Mouse (Mus musculus) E14TG2a.4 (cell line): ENCODE results near the gene 1810013L24Rik.

ENCODE experiments used
- H3K27me3 ChIP-seq: 2 replicates; pipeline ENCODE4 v1.6.1; 2014; ENCODE audit warnings: low read length, control low read depth; ENCODE audit not compliant: insufficient read depth
- H3K36me3 ChIP-seq: 2 replicates; pipeline ENCODE4 v1.6.1; 2014; ENCODE audit warnings: low read length, control low read depth; ENCODE audit not compliant: insufficient read depth
- H3K4me1 ChIP-seq: replicated peaks from 2 replicates; pipeline ENCODE4 v1.6.1; 2014; ENCODE audit warnings: low read depth, low read length, control low read depth
- H3K4me3 ChIP-seq: replicated peaks from 2 replicates; pipeline ENCODE4 v1.5.1; 2014; ENCODE audit warnings: mild to moderate bottlenecking, low read length
- H3K9me3 ChIP-seq: 2 replicates; pipeline ENCODE4 v1.6.1; 2014; ENCODE audit warnings: low read length, control low read depth
- CTCF ChIP-seq: conservative IDR thresholded peaks from 2 replicates; pipeline ENCODE4 v1.5.1; 2014; ENCODE audit warnings: low read length
- NANOG ChIP-seq: IDR thresholded peaks from 2 replicates; pipeline ENCODE4 v1.6.1; 2014; ENCODE audit warnings: borderline replicate concordance, low read length, mixed read lengths
- POU5F1 ChIP-seq: IDR thresholded peaks from 2 replicates; pipeline ENCODE4 v1.6.1; 2014; ENCODE audit warnings: low read length, borderline replicate concordance

1810013L24Rik gene

DNA sequence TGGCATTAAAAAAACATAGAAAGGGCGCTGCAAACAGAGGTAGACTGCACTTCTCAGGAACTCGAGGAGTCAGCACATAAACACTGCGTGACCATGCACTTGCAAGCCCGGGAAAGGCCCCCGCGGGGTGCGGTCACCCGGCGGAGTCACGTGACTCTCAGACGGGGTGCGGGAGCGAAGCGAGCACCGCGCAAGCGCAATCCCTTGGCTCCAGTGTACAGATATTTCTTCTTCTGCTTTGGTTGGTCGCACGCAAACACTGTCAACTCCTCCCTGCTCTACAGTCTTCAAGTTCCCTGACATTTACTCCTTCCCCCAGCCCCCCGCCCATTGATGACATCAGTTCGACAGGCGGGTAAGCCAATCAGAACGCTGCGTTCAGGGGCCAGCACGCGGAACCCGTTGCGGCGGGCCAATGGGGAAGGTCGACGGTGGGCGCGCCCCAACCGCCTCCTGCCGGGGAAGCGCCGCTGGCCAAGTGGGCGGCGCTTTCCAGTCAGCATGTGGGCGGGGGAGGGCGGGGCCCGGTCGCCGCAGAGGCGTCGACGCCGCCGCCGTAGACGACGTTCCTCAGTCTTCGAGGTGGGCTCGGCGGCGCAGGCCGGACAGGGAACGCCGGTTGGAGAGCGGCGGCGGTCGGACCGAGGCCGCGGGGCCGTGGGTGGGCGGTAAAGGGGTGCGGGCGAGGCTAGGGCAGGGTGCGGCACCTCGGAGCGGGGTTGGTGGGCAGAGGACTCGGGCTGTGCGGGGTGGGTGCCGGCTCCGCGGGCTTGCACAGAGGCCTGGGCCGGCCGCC is at the start of gene 1810013L24Rik:
Gene 1810013L24Rik (plus strand): TSS at position 537 of the 796 bp plus-strand sequence.
- H3K4me3 ChIP-seq: peak within 1 kb of the TSS; percentile 97
- H3K4me1 ChIP-seq: peaks cover 66% of the 10 kb centered on the region
- TF ChIP-seq POU5F1 (no peak), CTCF (no peak), NANOG (no peak)
- H3K27me3 ChIP-seq: no peaks in the 10 kb centered on the region
- no peaks in the 10 kb centered on the region for H3K9me3 ChIP-seq
- H3K36me3 ChIP-seq: peaks cover 36% of the 10 kb centered on the region

DNA sequence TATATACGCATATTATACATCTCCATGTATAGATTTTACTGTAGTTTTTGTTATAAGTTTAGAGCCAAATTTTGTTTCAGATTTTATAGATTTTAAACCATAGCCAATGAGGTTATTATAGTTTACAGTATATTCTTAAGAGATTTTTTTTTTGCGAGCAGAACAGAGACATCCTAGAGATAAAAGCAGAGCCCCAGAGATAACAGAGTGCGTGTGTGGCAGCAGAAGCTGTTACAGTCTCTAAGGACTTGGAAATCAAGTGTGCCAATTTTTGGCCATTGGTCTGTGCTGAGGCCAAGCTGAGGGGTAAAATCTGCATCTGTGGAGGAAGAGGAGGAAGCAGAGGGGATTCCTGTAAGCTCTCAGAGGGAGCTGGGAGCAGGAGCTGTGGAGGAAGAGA is 49.7 kb upstream of the 1810013L24Rik start:
- H3K36me3 ChIP-seq: peaks cover 53% of the 10 kb centered on the region
- no peaks in the 10 kb centered on the region for H3K27me3 ChIP-seq
- H3K4me3 ChIP-seq: peak overlapping the region; percentile 84
- peaks cover 76% of the 10 kb centered on the region for H3K4me1 ChIP-seq
- TF ChIP-seq POU5F1: no peak
- TF ChIP-seq CTCF: no peak
- TF ChIP-seq NANOG: no peak
- no peaks in the 10 kb centered on the region for H3K9me3 ChIP-seq

DNA sequence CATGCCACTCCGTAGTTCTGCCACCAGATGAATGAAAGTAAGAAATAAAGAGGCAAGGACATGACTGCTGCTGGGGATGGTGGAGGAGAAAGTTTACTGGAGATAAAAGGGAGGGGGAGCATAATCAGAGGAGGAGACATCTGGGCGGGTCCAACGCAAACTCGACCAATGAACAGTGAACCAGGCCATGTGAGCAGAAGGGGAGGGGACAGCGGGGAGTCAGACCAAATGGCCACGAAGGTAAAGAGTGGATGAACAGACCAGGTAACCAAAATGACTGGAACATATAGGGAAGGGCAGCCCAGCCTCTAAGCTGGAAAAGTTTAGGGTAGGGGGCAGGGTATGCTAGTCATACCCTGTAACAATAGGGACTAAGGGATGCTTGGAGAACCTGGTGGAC is 48.7 kb upstream of the 1810013L24Rik start:
- peaks cover 53% of the 10 kb centered on the region for H3K36me3 ChIP-seq
- peaks cover 76% of the 10 kb centered on the region for H3K4me1 ChIP-seq
- H3K9me3 ChIP-seq: no peaks in the 10 kb centered on the region
- TF ChIP-seq NANOG: no peak
- no peak for TF ChIP-seq CTCF
- TF ChIP-seq POU5F1: no peak
- H3K27me3 ChIP-seq: no peaks in the 10 kb centered on the region
- H3K4me3 ChIP-seq: peak overlapping the region; percentile 84

DNA sequence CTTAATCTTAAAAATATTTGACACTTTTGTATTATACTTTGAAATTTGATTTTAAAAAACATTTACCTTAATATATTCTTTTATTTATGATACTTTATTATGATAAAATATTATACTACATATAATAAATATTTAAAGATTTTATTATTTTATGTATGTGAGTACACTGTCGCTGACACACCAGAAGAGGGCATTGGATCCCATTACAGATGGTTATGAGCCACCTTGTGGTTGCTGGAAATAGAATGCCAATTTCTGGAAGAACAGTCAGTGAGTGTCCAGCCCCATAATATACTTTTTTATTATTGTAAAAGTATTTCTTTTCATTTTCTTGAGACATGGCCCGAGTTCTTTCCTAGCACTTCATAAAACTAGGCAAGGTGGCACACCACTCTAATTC is 48.2 kb upstream of the 1810013L24Rik start:
- Histone ChIP-seq H3K4me1 (peaks cover 76% of the 10 kb centered on the region), H3K9me3 (no peaks in the 10 kb centered on the region)

DNA sequence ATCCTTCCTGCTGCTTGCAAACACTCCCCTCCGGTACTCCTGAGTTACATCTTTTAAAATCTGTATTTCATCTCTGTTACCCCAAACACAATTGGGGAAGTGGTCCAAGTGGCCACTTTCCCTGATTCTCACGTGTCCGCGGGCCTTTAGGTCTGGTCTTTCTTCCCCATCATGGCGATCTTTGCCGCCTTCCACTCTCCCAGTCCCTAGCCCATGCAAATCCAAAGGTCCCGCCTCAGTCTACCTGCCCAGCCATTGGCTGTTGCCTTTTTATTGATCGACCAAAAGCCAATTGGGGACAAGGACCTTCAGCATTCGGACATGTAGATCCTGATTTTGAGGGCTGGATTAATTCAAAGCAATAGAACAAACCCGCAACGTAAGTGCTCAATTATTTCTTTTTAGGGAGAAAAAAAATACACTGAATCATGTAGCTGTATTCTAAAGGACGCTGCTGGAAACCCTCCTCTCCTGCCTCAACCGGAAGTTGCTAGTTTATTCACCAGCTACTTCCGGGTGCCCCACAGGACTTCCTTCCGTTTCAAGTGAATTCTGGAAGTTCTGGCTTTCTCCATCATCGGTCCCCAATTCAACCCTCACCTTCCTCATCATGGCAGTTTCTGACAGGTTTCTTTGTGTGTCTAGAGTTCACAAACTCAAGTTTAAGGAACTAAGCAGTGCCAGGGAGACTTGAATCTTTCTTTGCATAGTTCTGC is 46.5 kb upstream of the 1810013L24Rik start:
- no peaks in the 10 kb centered on the region for H3K27me3 ChIP-seq
- H3K4me1 ChIP-seq: peaks cover 77% of the 10 kb centered on the region
- peaks cover 43% of the 10 kb centered on the region for H3K36me3 ChIP-seq
- H3K9me3 ChIP-seq: no peaks in the 10 kb centered on the region
- peak overlapping the region; percentile 84 for H3K4me3 ChIP-seq
- TF ChIP-seq CTCF: no peak

More for the DNA sequence above, 48.2 kb upstream of the 1810013L24Rik start:
- Histone ChIP-seq H3K36me3 (peaks cover 55% of the 10 kb centered on the region), H3K27me3 (no peaks in the 10 kb centered on the region), H3K4me3 (peak overlapping the region; percentile 84)
- TF ChIP-seq POU5F1: no peak
- no peak for TF ChIP-seq NANOG
- TF ChIP-seq CTCF: peak; percentile 20; the same call in 1 of the 2 replicates

DNA sequence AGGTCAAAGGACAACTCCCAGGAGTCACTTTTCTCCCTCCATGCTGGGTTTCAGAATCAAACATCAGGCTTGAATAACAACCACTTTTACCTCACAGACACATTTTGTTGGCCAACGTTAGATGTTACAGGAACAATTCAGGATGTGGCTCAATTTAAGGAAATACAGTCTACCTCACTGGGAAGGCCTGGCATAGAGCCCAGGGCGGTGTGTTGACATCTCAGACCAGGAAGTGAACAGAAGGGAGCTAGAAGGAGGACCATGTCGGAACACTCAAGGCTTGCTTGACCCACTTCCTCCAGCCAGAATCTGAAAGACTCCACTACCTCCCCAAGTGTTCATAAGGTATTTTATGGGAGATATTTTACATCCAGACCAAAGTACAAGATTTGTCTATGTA is 45.1 kb upstream of the 1810013L24Rik start:
- H3K27me3 ChIP-seq: no peaks in the 10 kb centered on the region
- peaks cover 45% of the 10 kb centered on the region for H3K36me3 ChIP-seq
- TF ChIP-seq POU5F1 (no peak), CTCF (no peak), NANOG (no peak)
- peaks cover 83% of the 10 kb centered on the region for H3K4me1 ChIP-seq
- H3K9me3 ChIP-seq: no peaks in the 10 kb centered on the region
- 0 out of 2 replicates have a peak overlapping the region, but pooled peaks have one; percentile 5 for H3K4me3 ChIP-seq

DNA sequence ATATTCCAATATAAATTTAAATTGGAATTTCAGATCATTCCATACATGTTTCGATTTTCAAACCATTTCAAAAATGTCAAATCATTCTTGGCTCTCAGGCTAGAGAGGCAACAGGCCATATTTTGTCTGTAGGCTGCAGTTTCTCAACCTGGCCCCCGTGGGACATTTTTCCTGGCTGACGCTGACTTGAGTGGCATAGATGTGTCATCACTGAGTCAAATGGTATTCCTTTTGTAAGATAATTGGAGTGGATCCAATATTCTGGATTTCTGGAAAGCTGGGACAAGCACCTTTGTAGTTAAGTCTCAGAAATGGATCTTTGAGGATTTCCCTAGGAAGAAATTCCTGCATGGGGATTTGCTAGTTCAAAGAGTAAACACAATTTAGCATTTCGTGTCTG is 39.0 kb upstream of the 1810013L24Rik start:
- Histone ChIP-seq H3K27me3 (no peaks in the 10 kb centered on the region), H3K4me3 (peak overlapping the region; percentile 80), H3K36me3 (peaks cover 23% of the 10 kb centered on the region), H3K4me1 (peaks cover 84% of the 10 kb centered on the region), H3K9me3 (no peaks in the 10 kb centered on the region)
- TF ChIP-seq POU5F1 (no peak), CTCF (no peak), NANOG (no peak)

DNA sequence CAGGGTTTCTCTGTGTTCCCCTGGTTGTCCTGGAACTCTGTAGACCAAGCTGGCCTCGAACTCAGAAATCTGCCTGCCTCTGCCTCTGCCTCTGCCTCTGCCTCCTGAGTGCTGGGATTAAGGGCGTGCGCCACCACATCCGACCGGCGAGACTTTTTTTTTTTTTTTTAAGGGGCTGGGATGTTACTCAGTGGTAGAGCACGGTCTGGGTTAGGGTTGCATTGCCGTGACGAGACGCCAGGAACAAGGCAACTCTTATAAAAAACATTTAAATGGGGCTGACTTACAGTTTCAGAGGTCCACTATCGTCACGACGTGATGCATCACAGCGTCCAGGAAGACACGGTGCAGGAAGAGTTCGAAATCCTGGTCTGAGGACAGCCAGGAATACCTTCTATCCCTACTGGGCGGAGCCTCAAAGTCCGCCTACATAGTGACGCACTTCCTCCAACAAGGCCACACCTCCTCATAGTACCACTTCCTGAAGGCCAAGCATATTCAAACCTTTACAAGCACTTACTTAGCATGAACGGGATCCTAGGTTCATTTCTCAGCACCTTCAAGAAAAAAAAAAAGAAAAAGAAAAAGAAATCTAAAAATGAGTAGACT is 37.8 kb upstream of the 1810013L24Rik start, which contains the start of gene Usp7:
Gene Usp7 (minus strand): TSS at position 360 of the 609 bp plus-strand sequence.
- H3K4me1 ChIP-seq: peaks cover 81% of the 10 kb centered on the region
- peak within 1 kb of the TSS; percentile 80 for H3K4me3 ChIP-seq
- no peaks in the 10 kb centered on the region for H3K9me3 ChIP-seq
- TF ChIP-seq POU5F1: no peak
- TF ChIP-seq NANOG: no peak
- no peak for TF ChIP-seq CTCF
- peaks cover 14% of the 10 kb centered on the region for H3K36me3 ChIP-seq
- H3K27me3 ChIP-seq: no peaks in the 10 kb centered on the region
